Mouse (Mus musculus): ENCODE data around the gene 1700016D06Rik.
"Not testable (repeated sequence)": the region's sequence is repeated elsewhere in the genome, so short reads cannot be mapped to it uniquely, and the experiment has no call there.

1700016D06Rik gene

GRCm38 (mm10) chr8:11703789-11704188, 2.9 kb upstream of the 1700016D06Rik start:
- in situ Hi-C loops (cut with MseI, MboI), result no loop called here

- in situ Hi-C loops (cut with MseI, MboI), result no loop called here
Measured at GRCm38 (mm10) chr8:11701428-11701827, 565 bp upstream of the 1700016D06Rik start.

- in situ Hi-C loops (cut with MseI, MboI), result no loop called here
Measured at GRCm38 (mm10) chr8:11700060-11701032, 517 bp downstream of the 1700016D06Rik start.

- in situ Hi-C loops (cut with MseI, MboI), result no loop called here
Measured at GRCm38 (mm10) chr8:11699442-11700001, 1.3 kb downstream of the 1700016D06Rik start.

GRCm38 (mm10) chr8:11697467-11697866, 3.4 kb downstream of the 1700016D06Rik start:
- in situ Hi-C loops (cut with MseI, MboI), result no loop called here

- in situ Hi-C loops (cut with MseI, MboI), result no loop called here
Measured at GRCm38 (mm10) chr8:11696176-11696575, 4.7 kb downstream of the 1700016D06Rik start.

GRCm38 (mm10) chr8:11693972-11694371, 6.9 kb downstream of the 1700016D06Rik start:
- in situ Hi-C loops (cut with MseI, MboI), result no loop called here

- in situ Hi-C loops (cut with MseI, MboI), result no loop called here
Measured at GRCm38 (mm10) chr8:11692455-11692854, 8.4 kb downstream of the 1700016D06Rik start.

- in situ Hi-C loops (cut with MseI, MboI), result no loop called here
Measured at GRCm38 (mm10) chr8:11691761-11692160, 9.1 kb downstream of the 1700016D06Rik start.

GRCm38 (mm10) chr8:11691284-11691683, 9.6 kb downstream of the 1700016D06Rik start:
- in situ Hi-C loops (cut with MseI, MboI), result no loop called here

- in situ Hi-C loops (cut with MseI, MboI), result no loop called here
Measured at GRCm38 (mm10) chr8:11689945-11690344, 10.9 kb downstream of the 1700016D06Rik start.

- in situ Hi-C loops (cut with MseI, MboI), result no loop called here
Measured at GRCm38 (mm10) chr8:11687251-11687650, 13.6 kb downstream of the 1700016D06Rik start.

GRCm38 (mm10) chr8:11684558-11684957, 16.3 kb downstream of the 1700016D06Rik start:
- in situ Hi-C loops (cut with MseI, MboI), result no loop called here

GRCm38 (mm10) chr8:11668308-11668707, 32.6 kb downstream of the 1700016D06Rik start:
- in situ Hi-C loops (cut with MseI, MboI), result no loop called here

- in situ Hi-C loops (cut with MseI, MboI), result not testable (repeated sequence)
Measured at GRCm38 (mm10) chr8:11666023-11666716, 34.7 kb downstream of the 1700016D06Rik start.

- in situ Hi-C loops (cut with MseI, MboI), result no loop called here
Measured at GRCm38 (mm10) chr8:11661969-11662368, 38.9 kb downstream of the 1700016D06Rik start.

GRCm38 (mm10) chr8:11650021-11650420, 50.8 kb downstream of the 1700016D06Rik start:
- in situ Hi-C loops (cut with MseI, MboI), result no loop called here

GRCm38 (mm10) chr8:11643123-11643522, 57.7 kb downstream of the 1700016D06Rik start:
- in situ Hi-C loops (cut with MseI, MboI), result no loop called here

- in situ Hi-C loops (cut with MseI, MboI), result no loop called here
Measured at GRCm38 (mm10) chr8:11640606-11641005, 60.3 kb downstream of the 1700016D06Rik start.

GRCm38 (mm10) chr8:11637531-11637930, 63.3 kb downstream of the 1700016D06Rik start:
- in situ Hi-C loops (cut with MseI, MboI), result no loop called here

GRCm38 (mm10) chr8:11636324-11637057, 64.4 kb downstream of the 1700016D06Rik start:
- in situ Hi-C loops (cut with MseI, MboI), result no loop called here
